Mouse (Mus musculus) small intestine, adult 2 months (tissue): ENCODE results near the gene Ctbp1. TPM values are rescaled to one million over a fixed set of nuclear protein-coding genes. Genes with fewer than 3 reads are reported as not detected.

ENCODE experiments used
- H3K27ac ChIP-seq: fragments of 200-500 bp; 2 replicates; pipeline ENCODE4 v1.5.1; 2012; ENCODE audit warnings: low read depth, low read length, control low read depth, inconsistent platforms; ENCODE audit not compliant: insufficient read depth
- H3K27me3 ChIP-seq: fragments of 200-500 bp; 2 replicates; pipeline ENCODE4 v1.6.1; 2012; ENCODE audit warnings: mild to moderate bottlenecking, moderate library complexity, low read length, inconsistent platforms; ENCODE audit not compliant: control insufficient read depth, insufficient read depth
- H3K36me3 ChIP-seq: fragments of 200-500 bp; 2 replicates; pipeline ENCODE4 v1.6.1; 2012; ENCODE audit warnings: mild to moderate bottlenecking, low read length, control low read depth, inconsistent platforms; ENCODE audit not compliant: control insufficient read depth, insufficient read depth
- H3K4me1 ChIP-seq: fragments of 200-500 bp; 2 replicates; pipeline ENCODE4 v1.6.1; 2012; ENCODE audit warnings: low read length, inconsistent platforms, mixed read lengths; ENCODE audit not compliant: control insufficient read depth, insufficient read depth, insufficient read length
- H3K4me3 ChIP-seq: fragments of 200-500 bp; 2 replicates; pipeline ENCODE4 v1.5.1; 2012; ENCODE audit warnings: low read depth, mild to moderate bottlenecking, control low read depth, inconsistent platforms, low read length, moderate library complexity
- CTCF ChIP-seq: fragments of 200-500 bp; IDR thresholded peaks from 2 replicates; pipeline ENCODE4 v1.5.1; 2012; ENCODE audit warnings: low read depth, mild to moderate bottlenecking, control low read depth, inconsistent platforms, low read length, moderate library complexity, mixed read lengths; ENCODE audit not compliant: insufficient replicate concordance, insufficient read length; ENCODE audit errors: extremely low read depth
- POLR2A ChIP-seq: fragments of 200-500 bp; IDR thresholded peaks from 2 replicates; pipeline ENCODE4 v1.6.1; 2012; ENCODE audit warnings: low read depth, mild to moderate bottlenecking, control low read depth, inconsistent platforms, low read length, moderate library complexity
- WGBS: fragments of 180-500 bp; shearing (Covaris S2); methylation state at CpG from one replicate; pipeline ENCODE4 v1.1.7; 2018; 5-methylcytosine and 5-hydroxymethylcytosine counted together
- polyA plus RNA-seq: library from polyadenylated mRNA; depleted of rRNA; stranded (reverse); fragments of >200 nt; gene quantifications from 2 replicates; pipeline ENCODE4 v1.2.3, GENCODE M21; 2012

Ctbp1 gene
- polyA plus RNA-seq, 1 experiment: 390 TPM

DNA sequence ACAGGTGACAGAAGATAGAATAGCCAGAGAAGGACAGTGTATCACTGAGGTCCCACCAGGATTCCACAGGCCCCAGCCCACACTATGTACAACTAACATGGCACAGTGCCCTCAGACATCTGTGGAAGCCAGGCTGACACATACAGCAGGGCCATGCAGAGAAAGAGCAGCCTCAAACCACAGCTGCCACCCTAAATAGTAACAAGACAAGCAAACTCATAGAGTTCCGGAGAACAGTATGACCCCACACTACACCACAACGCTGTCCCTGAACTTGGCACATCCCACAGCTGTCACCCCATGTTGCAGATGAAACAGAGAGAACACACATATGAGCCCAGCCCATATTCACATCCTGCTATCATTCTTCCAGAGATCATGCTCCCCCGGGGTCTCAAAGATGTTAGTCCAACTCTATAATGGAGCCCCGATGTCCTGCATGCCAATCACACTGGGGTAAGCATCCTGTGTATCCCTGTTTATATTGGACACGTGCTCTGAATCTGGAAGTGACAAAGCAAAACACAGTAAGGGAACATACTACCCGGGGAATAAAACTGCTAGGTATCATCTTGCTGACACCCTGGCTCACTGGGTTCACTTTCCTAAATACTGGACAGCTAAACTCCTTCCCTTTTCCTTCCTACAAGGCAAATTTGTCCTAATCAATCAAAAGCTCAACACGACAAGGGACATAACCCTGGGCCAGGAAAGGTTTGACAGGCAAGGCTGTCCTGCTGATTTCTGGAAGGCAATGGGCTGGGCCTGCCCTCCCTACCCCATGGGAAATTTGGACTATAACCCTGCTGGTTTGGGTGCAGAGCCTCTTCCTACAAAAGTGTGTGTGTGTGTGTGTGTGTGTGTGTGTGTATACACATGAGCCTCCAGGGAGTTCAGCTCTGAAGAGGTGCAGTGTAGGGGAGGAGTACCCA lies 1.7 kb downstream of the Ctbp1 start:
- WGBS: 51% methylated on average over 7 of the region's 7 CpGs
- Histone ChIP-seq H3K4me1 (peaks cover 11% of the 10 kb centered on the region), H3K27me3 (no peaks in the 10 kb centered on the region), H3K4me3 (peak overlapping the region; percentile 84), H3K27ac (peak overlapping the region; percentile 91), H3K36me3 (peaks cover 18% of the 10 kb centered on the region)
- TF ChIP-seq POLR2A: no peak
- TF ChIP-seq CTCF: no peak

DNA sequence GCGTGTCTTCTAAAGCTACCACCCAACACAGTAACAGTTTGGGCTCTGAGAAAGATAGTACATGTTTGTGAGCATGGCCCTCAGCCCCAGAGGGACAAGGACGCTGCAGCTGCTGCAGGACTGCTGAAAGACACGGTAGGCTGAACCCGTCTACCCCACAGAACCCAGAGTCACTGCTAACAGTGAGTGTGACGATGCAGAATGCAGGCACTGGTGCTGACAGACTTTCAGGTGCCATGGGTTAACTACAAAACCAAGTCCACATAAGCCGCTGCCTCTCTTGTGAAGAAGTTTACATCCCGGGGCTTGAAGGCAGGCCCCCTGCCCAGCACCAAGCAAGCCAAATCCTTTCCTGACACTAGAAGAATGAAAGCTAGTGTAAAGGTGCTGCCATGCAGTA lies 2.6 kb downstream of the Ctbp1 start:
- TF ChIP-seq CTCF: no peak
- TF ChIP-seq POLR2A: no peak
- H3K27me3 ChIP-seq: no peaks in the 10 kb centered on the region
- H3K4me3 ChIP-seq: no peak overlapping the region
- WGBS: 77% methylated on average over 7 of the region's 7 CpGs
- H3K4me1 ChIP-seq: peaks cover 11% of the 10 kb centered on the region
- no peak overlapping the region for H3K27ac ChIP-seq
- H3K36me3 ChIP-seq: peaks cover 28% of the 10 kb centered on the region

DNA sequence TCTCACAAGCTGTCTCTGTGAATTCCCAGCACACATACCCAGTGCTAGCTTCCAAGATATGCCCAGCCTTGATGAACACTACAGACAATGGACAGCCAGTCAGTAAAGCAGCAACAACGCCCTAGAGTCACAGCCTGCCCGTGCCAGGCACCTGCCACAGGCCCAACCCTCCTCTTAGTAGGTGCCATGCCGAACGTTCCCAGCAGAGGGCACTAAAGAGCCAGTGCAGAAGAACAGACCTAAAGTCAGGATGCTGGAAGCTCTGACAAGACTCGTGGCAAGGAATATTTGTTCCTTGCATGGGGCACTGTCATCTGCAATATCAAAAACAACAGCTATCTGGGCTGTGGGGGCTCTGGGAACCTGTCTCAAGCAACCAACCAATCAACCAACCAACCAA lies 4.2 kb downstream of the Ctbp1 start:
- Histone ChIP-seq H3K27ac (no peak overlapping the region), H3K36me3 (peaks cover 42% of the 10 kb centered on the region), H3K4me3 (no peak overlapping the region), H3K27me3 (no peaks in the 10 kb centered on the region), H3K4me1 (peaks cover 11% of the 10 kb centered on the region)
- WGBS: 0% methylated on average over 5 of the region's 5 CpGs
- TF ChIP-seq POLR2A (no peak), CTCF (peak; percentile 94; the same call in 1 of the 2 replicates)

GRCm38 (mm10) chr5:33254416-33254815 lies 20.4 kb downstream of the Ctbp1 start:
- Histone ChIP-seq H3K27ac (no peak overlapping the region), H3K4me1 (no peaks in the 10 kb centered on the region), H3K36me3 (peaks cover 89% of the 10 kb centered on the region), H3K27me3 (no peaks in the 10 kb centered on the region), H3K4me3 (no peak overlapping the region)
- TF ChIP-seq CTCF (no peak), POLR2A (no peak)
- WGBS: 81% methylated on average over 5 of the region's 5 CpGs

DNA sequence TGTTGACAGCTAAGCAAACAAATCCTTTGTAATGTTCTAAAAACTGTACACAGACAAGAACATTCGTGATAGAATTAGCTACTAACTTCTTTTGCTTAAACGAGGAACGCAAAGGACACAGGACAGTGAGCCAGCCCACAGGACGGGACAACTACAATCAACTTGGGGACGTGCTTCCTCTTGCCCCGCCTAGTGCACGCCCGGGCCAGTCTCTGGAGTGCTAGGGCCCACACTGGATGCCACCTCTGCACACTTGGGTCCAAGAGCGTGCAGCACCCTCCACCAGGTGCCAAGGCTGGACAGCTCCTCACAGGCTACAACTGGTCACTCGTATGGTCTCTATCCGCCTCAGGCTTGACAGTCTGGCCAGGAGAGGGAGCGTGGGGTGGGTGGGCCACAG lies 26.6 kb downstream of the Ctbp1 start:
- TF ChIP-seq POLR2A: no peak
- TF ChIP-seq CTCF: no peak
- no peak overlapping the region for H3K27ac ChIP-seq
- peaks cover 66% of the 10 kb centered on the region for H3K36me3 ChIP-seq
- H3K4me1 ChIP-seq: 0 out of 2 replicates have a peak, but pooled peaks cover 2% of the 10 kb centered on the region
- no peak overlapping the region for H3K4me3 ChIP-seq
- WGBS: 60% methylated on average over 12 of the region's 12 CpGs
- H3K27me3 ChIP-seq: no peaks in the 10 kb centered on the region

GRCm38 (mm10) chr5:33247387-33247786 lies 27.4 kb downstream of the Ctbp1 start:
- H3K36me3 ChIP-seq: peaks cover 60% of the 10 kb centered on the region
- no peak for TF ChIP-seq POLR2A
- TF ChIP-seq CTCF: peak; percentile 37; the same call in 1 of the 2 replicates
- no peak overlapping the region for H3K27ac ChIP-seq
- H3K4me1 ChIP-seq: 0 out of 2 replicates have a peak, but pooled peaks cover 2% of the 10 kb centered on the region
- H3K27me3 ChIP-seq: no peaks in the 10 kb centered on the region
- 93% methylated on average over 2 of the region's 2 CpGs for WGBS
- H3K4me3 ChIP-seq: no peak overlapping the region

DNA sequence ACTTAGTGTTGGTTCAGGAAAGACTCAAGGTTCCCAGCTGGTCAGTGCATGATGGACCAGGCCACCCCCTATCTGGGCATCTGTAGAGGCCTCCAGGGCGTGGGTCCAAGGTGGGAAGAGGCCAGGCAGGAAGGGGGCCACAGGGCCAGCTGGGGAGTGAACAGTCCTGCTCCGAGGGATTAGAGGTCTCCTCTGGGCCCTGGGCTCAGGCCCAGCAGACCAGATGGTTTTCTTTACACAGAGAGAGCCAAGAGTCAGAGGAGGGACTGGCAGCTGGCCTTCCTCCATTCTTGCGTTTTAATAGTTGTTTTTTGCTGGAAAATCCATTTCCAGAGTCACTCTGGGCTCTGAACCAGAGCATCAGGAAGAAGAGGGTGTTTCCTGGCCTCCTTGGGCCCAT lies 29.1 kb downstream of the Ctbp1 start:
- Histone ChIP-seq H3K4me3 (no peak overlapping the region), H3K4me1 (0 out of 2 replicates have a peak, but pooled peaks cover 2% of the 10 kb centered on the region), H3K27me3 (no peaks in the 10 kb centered on the region), H3K36me3 (peaks cover 44% of the 10 kb centered on the region), H3K27ac (peak overlapping the region; percentile 51)
- WGBS: 74% methylated on average over 3 of the region's 3 CpGs
- no peak for TF ChIP-seq CTCF
- TF ChIP-seq POLR2A: no peak
